Mouse (Mus musculus) ES-Bruce4 (cell line): ENCODE measurements at regions not wholly inside any gene's neighbourhood (a gene's known extent, or its start where the extent isn't known, plus 50 kb on each side); places are given as distances from the start of the nearest gene placed in this dataset.

Experiments
- CTCF ChIP-seq: IDR thresholded peaks from one replicate; pipeline ENCODE4 v1.8.1; 2011; ENCODE audit warnings: low read depth, low read length
- EP300 ChIP-seq: IDR thresholded peaks from 2 replicates; pipeline ENCODE4 v1.6.1; 2011; ENCODE audit warnings: low read depth, low read length; ENCODE audit not compliant: insufficient read depth

DNA sequence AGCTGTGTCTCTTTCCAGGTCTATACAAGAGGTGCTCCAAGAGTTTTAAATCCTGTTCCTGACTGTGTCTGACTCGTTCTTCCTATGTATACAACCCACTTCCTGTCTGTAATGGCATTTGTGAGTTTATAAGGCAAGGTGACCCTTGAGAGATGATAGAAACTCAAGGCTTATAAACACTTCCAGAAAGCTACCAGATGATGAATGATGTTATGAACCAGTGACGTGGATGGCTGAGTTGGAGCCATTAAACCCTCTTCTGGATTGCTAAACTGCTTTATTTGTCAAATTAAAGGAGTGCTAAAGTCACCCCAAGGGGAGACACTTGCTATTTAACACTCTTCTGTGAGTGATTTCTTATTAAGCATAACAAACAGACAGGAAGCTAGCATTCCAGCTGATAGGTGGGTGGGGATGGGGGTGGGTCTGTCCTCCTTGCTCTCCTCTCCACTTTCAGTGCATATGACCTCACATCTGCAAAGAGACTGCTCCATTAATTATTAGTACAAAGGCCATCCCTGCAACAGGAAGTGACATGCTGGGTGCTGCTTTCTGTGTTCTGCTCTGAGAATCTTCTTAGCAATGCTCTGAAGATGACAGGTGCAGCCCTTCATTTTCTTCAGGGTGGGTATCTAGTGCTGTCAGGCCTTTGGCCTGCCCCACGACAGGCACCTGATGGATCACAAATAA, 58.2 kb upstream of the Kl start:
- no peak for TF ChIP-seq CTCF
- TF ChIP-seq EP300: peak; percentile 79; the same call in 1 of the 2 replicates
